Mouse (Mus musculus) heart, embryonic 16.5 days (tissue): ENCODE data around the gene Atp23. TPM values are rescaled to one million over a fixed set of nuclear protein-coding genes. Genes with fewer than 3 reads are reported as not detected.

Source experiments
- ATAC-seq: fragments of 200-750 bp; cut with Nextera tagmentation; replicated peaks from 2 replicates; pipeline ENCODE4 v1.8.0; 2017; ENCODE audit warnings: moderate number of reproducible peaks; ENCODE audit not compliant: insufficient read depth, low FRiP score; ENCODE audit errors: extremely low read depth
- H3K27ac ChIP-seq: fragments of 300-500 bp; sonication (generic); 2 replicates; pipeline ENCODE4 v1.5.1; 2014; ENCODE audit warnings: mild to moderate bottlenecking, low read length, control low read depth, moderate library complexity
- H3K27me3 ChIP-seq: fragments of 300-500 bp; sonication (generic); 2 replicates; pipeline ENCODE4 v1.6.1; 2014; ENCODE audit warnings: low read length, mixed read lengths; ENCODE audit not compliant: control insufficient read depth, insufficient read depth
- H3K36me3 ChIP-seq: fragments of 300-500 bp; sonication (generic); 2 replicates; pipeline ENCODE4 v1.6.1; 2014; ENCODE audit not compliant: control insufficient read depth, insufficient read depth
- H3K4me1 ChIP-seq: fragments of 300-500 bp; sonication (generic); 2 replicates; pipeline ENCODE4 v1.6.1; 2014; ENCODE audit warnings: low read length, mixed read lengths; ENCODE audit not compliant: control insufficient read depth, insufficient read depth
- H3K4me2 ChIP-seq: fragments of 300-500 bp; sonication (generic); 2 replicates; pipeline ENCODE4 v1.6.1; 2014; ENCODE audit warnings: low read depth, mild to moderate bottlenecking, control low read depth, low read length
- H3K4me3 ChIP-seq: fragments of 300-500 bp; sonication (generic); 2 replicates; pipeline ENCODE4 v1.5.1; 2014; ENCODE audit warnings: mild to moderate bottlenecking, control low read depth, low read length
- H3K9ac ChIP-seq: fragments of 300-500 bp; sonication (generic); 2 replicates; pipeline ENCODE4 v1.6.1; 2014; ENCODE audit warnings: low read length, control low read depth
- H3K9me3 ChIP-seq: fragments of 300-500 bp; sonication (generic); replicated peaks from 2 replicates; pipeline ENCODE4 v1.6.1; 2016; ENCODE audit warnings: low read length; ENCODE audit not compliant: control insufficient read depth
- WGBS: fragments of 180-500 bp; shearing (Covaris S2); extraction: QIAGEN DNeasy Blood & Tissue Kit; methylation state at CpG from one replicate; pipeline ENCODE4 v1.1.7; 2014; 5-methylcytosine and 5-hydroxymethylcytosine counted together
- polyA plus RNA-seq: library from polyadenylated mRNA; unstranded; fragments of >200 nt; fragmentation: Nextera tagmentation; extraction: Ambion mirVana; gene quantifications from 2 replicates; pipeline ENCODE4 v1.2.1, GENCODE M21; 2015

The Atp23 gene
- 10.3 and 11.3 TPM in 2 replicates for polyA plus RNA-seq

- peak; percentile 84 for ATAC-seq
- Histone ChIP-seq H3K27me3 (no peaks in the 10 kb centered on the region), H3K27ac (peak within 1 kb of the TSS; percentile 60), H3K4me1 (peaks cover 11% of the 10 kb centered on the region), H3K4me2 (peak within 1 kb of the TSS; percentile 84), H3K36me3 (peaks cover 3% of the 10 kb centered on the region; the same call in 1 of the 2 replicates), H3K9ac (peak within 1 kb of the TSS; percentile 82), H3K9me3 (no peaks in the 10 kb centered on the region), H3K4me3 (peak within 1 kb of the TSS; percentile 75)
- under 1% methylated on average over 56 of the region's 56 CpGs for WGBS
Observed at GRCm38 (mm10) chr10:126900821-126901487, at the start of gene Atp23. TSS of gene Atp23 (minus strand) at chr10:126901355.

GRCm38 (mm10) chr10:126950572-126950971 is 49.4 kb upstream of the Atp23 start:
- Histone ChIP-seq H3K4me1 (peaks cover 35% of the 10 kb centered on the region), H3K36me3 (no peaks in the 10 kb centered on the region), H3K4me2 (no peak overlapping the region), H3K27ac (peak overlapping the region; percentile 86), H3K9me3 (peaks cover 14% of the 10 kb centered on the region), H3K9ac (no peak overlapping the region), H3K27me3 (no peaks in the 10 kb centered on the region), H3K4me3 (no peak overlapping the region)
- 38% methylated on average over 4 of the region's 4 CpGs for WGBS
- peak; percentile 68 for ATAC-seq

GRCm38 (mm10) chr10:126949824-126950223 is 48.7 kb upstream of the Atp23 start:
- Histone ChIP-seq H3K36me3 (no peaks in the 10 kb centered on the region), H3K4me3 (no peak overlapping the region), H3K9ac (no peak overlapping the region), H3K27ac (peak overlapping the region; percentile 86), H3K9me3 (peaks cover 15% of the 10 kb centered on the region), H3K27me3 (no peaks in the 10 kb centered on the region), H3K4me2 (no peak overlapping the region), H3K4me1 (peaks cover 31% of the 10 kb centered on the region)
- no peak for ATAC-seq
- 48% methylated on average over 5 of the region's 5 CpGs for WGBS

GRCm38 (mm10) chr10:126945531-126945930 is 44.4 kb upstream of the Atp23 start:
- Histone ChIP-seq H3K4me3 (no peak overlapping the region), H3K4me2 (no peak overlapping the region), H3K27ac (no peak overlapping the region), H3K27me3 (no peaks in the 10 kb centered on the region), H3K36me3 (no peaks in the 10 kb centered on the region), H3K4me1 (peaks cover 26% of the 10 kb centered on the region), H3K9me3 (peaks cover 12% of the 10 kb centered on the region), H3K9ac (no peak overlapping the region)
- 85% methylated on average over 5 of the region's 5 CpGs for WGBS
- ATAC-seq = no peak

GRCm38 (mm10) chr10:126940949-126941348 is 39.8 kb upstream of the Atp23 start:
- Histone ChIP-seq H3K27me3 (no peaks in the 10 kb centered on the region), H3K4me2 (peak overlapping the region; percentile 28; the same call in 1 of the 2 replicates), H3K36me3 (no peaks in the 10 kb centered on the region), H3K9me3 (peaks cover 11% of the 10 kb centered on the region), H3K4me3 (no peak overlapping the region), H3K27ac (peak overlapping the region; percentile 84), H3K4me1 (peaks cover 20% of the 10 kb centered on the region), H3K9ac (peak overlapping the region; percentile 34)
- peak; percentile 74 for ATAC-seq
- 34% methylated on average over 7 of the region's 7 CpGs for WGBS

- ATAC-seq = no peak
- Histone ChIP-seq H3K9me3 (peaks cover 6% of the 10 kb centered on the region; the same call in 1 of the 2 replicates), H3K4me2 (no peak overlapping the region), H3K27me3 (no peaks in the 10 kb centered on the region), H3K27ac (peak overlapping the region; percentile 67), H3K36me3 (no peaks in the 10 kb centered on the region), H3K4me1 (peaks cover 32% of the 10 kb centered on the region), H3K9ac (peak overlapping the region; percentile 61), H3K4me3 (no peak overlapping the region)
- WGBS = 39% methylated on average over 18 of the region's 18 CpGs
Observed at GRCm38 (mm10) chr10:126935556-126936381, 34.6 kb upstream of the Atp23 start.

GRCm38 (mm10) chr10:126935121-126935520 is 34.0 kb upstream of the Atp23 start:
- peaks cover 6% of the 10 kb centered on the region; the same call in 1 of the 2 replicates for H3K9me3 ChIP-seq
- H3K9ac ChIP-seq = peak overlapping the region; percentile 61
- ATAC-seq = no peak
- H3K27ac ChIP-seq = peak overlapping the region; percentile 67
- H3K27me3 ChIP-seq = no peaks in the 10 kb centered on the region
- H3K4me2 ChIP-seq = no peak overlapping the region
- no peak overlapping the region for H3K4me3 ChIP-seq
- WGBS = 81% methylated on average over 8 of the region's 8 CpGs
- peaks cover 33% of the 10 kb centered on the region for H3K4me1 ChIP-seq
- no peaks in the 10 kb centered on the region for H3K36me3 ChIP-seq

- 86% methylated on average over 13 of the region's 13 CpGs for WGBS
- no peaks in the 10 kb centered on the region for H3K36me3 ChIP-seq
- H3K4me1 ChIP-seq = peaks cover 33% of the 10 kb centered on the region
- H3K4me2 ChIP-seq = no peak overlapping the region
- H3K9ac ChIP-seq = no peak overlapping the region
- H3K4me3 ChIP-seq = no peak overlapping the region
- H3K27me3 ChIP-seq = no peaks in the 10 kb centered on the region
- peaks cover 6% of the 10 kb centered on the region; the same call in 1 of the 2 replicates for H3K9me3 ChIP-seq
- no peak for ATAC-seq
- H3K27ac ChIP-seq = no peak overlapping the region
Observed at GRCm38 (mm10) chr10:126934561-126934960, 33.4 kb upstream of the Atp23 start.

GRCm38 (mm10) chr10:126931760-126932139 is 30.6 kb upstream of the Atp23 start:
- Histone ChIP-seq H3K9ac (peak overlapping the region; percentile 47; the same call in 1 of the 2 replicates), H3K4me2 (no peak overlapping the region), H3K36me3 (no peaks in the 10 kb centered on the region), H3K27ac (peak overlapping the region; percentile 94), H3K9me3 (no peaks in the 10 kb centered on the region), H3K4me3 (no peak overlapping the region), H3K27me3 (no peaks in the 10 kb centered on the region), H3K4me1 (peaks cover 55% of the 10 kb centered on the region)
- ATAC-seq = no peak
